Mouse (Mus musculus) spleen, adult 12 weeks (tissue): Measurements from ENCODE around the gene Spink4.
"Not testable (repeated sequence)": the region's sequence is repeated elsewhere in the genome, so short reads cannot be mapped to it uniquely, and the experiment has no call there.

Experiments
- DNase-seq: peaks from one replicate; pipeline ENCODE4 v3.0.0; 2022; ENCODE audit warnings: low spot score

Spink4 gene

DNA sequence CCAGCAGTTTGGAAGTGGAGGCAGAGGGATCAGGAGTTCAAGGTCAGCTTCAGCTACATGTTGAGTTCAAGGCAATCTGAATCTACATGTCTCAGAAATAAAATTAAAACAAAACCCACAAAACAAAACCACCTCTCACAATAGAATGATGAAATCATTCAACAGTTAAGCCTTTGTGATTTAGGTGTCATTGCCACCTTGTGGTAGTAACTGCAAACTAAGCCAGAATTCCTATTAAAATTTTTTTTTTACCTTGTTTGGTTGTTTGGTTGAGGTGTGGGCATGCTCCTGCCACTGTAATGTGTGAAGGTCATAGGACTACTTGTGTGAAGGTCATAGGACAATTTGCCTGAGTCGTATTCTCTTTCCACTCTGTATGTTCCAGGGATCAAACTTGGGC, 13.6 kb upstream of the Spink4 start:
- DNase-seq = no peak

DNA sequence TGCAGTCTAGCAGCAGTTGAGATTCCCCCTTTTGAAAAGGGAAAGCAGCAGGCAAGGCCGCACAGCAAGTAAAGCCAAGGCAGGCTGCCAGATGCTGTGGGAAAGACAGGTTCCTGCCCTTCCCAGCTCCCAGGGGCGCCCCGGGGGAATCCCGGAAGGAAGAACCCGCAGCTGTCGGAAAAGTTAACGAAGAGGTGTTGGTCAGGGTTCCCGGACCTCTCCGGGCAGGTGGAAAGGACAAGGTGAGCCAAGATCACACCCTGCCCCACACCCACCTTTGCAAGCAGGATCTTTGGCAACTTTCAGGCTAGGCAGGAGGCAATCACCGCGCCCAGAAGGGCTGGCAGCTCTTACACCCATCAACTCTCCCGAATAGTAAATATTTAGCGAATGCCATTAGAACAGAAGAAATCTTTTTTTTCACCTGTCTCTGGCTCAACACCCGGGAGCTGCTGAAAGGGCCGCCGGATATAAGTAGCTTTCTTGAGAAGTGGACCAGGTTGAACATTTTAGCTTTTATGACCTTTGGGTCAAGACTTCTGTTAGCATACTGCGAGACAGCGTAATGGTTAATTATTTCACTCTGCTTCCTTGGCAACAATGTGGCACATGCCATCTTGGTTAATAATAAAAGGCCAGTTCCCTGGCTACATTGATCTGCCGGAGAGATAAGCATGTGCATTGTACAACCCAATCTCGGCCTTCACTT, 11.4 kb upstream of the Spink4 start:
- no peak for DNase-seq

DNA sequence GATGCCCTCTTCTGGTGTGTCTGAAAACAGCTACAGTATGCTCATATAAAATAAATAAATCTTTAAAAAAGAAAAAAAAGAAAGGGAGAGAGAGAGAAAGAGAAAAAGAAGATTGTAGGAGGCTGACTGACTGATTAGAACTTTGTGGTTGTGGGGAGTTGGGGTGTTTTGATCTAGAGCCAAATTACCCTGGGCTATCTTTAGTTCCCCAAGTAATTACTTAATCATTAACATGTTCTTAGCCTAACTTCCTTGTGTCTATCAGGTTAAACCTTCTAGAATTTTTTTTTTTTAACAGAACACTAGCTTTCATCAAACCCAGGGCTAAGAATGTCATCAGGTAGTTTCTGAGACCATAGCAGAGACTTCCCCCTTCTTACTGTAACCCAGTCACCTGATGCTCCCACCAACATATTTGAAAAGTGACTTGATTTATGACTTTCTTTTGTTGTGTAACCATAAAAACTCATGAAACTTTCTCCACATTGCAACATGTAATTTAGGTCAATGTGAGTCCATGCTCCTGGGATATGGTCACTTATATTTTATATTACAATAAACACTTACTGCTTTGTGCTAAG, 5.5 kb upstream of the Spink4 start:
- no peak for DNase-seq

DNA sequence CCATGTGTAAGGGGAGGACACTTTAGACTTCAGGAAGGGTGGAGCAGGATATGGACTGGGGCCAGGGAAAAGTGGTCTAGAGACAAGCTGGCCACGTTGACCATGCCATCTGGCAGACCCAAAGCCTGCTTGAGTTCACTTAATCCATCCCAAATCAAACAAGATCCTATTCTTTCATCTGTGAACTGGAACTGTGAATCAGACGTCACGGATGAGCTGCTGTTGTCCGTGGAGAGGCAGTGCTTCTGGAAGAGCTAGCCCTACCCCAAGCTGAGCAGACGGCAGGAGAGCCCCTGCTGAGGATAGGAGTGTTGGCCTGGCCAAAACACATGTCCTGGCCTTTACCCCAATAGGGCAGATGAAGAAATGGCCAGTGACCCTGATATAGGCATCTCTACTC, 3.9 kb upstream of the Spink4 start:
- no peak for DNase-seq

DNA sequence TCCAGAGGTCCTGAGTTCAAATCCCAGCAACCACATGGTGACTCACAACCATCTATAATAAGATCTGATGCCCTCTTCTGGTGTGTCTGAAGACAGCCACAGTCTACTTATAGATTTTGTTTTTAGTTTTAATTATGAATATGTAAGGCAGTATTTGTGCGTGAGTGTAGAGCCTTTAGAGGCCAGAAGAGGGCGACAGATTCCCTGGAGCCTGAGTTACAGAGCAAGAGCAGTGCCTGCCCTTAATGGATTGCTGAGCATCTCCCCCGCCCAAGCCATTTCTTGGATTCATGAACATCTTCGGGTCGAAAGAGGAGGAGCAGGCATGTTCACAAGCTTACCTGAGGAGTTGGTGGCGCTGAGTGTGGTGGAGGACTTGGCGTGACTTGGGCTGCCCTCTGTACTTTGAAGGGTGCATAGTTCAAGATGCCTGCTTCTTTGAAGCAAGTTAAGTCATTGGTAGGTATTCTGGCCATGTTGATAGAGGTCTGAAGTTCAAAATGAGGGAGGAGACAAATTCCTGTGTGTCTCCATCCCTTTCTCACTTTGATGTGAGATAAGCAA, 3.2 kb upstream of the Spink4 start:
- DNase-seq = no peak

DNA sequence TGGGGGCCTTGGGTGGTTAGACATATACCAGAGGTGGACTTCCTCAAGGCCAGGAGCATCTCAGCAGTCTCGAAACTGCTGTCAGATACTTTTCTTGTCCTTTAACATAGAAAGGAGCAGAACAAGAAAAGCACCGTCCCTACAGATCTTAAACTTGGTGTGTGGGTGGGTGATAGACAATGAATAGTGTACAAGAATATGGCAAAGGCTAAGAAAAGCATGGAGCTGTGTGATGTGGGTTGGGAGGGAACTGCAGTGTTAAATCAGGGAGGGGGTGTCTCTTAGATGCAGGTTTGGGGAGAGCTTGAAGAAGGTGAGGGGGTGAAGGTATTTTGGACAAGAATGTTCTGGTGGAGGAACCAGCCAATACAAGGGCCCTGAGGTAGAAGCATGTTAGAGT, 724 bp downstream of the Spink4 start:
- DNase-seq = no peak

DNA sequence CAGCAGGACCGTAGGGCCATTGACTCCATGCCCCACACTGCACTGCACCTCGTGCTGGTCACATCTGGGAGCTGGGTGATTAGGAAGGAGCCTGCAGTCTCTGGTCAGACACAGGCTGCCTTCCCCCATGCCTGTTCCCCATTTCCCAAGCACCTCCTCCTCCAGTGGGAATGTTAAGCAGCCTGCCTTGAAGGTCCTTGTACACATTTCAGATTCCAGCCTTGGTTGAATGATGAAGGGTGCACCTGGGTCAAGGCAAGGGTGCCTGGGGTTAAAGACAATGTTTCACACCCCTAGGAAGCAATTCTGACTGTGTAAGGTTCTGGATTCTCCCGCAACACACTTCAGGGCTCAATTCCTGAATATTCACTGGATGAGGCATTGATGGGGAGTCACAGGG, 1.4 kb downstream of the Spink4 start:
- no peak for DNase-seq

DNA sequence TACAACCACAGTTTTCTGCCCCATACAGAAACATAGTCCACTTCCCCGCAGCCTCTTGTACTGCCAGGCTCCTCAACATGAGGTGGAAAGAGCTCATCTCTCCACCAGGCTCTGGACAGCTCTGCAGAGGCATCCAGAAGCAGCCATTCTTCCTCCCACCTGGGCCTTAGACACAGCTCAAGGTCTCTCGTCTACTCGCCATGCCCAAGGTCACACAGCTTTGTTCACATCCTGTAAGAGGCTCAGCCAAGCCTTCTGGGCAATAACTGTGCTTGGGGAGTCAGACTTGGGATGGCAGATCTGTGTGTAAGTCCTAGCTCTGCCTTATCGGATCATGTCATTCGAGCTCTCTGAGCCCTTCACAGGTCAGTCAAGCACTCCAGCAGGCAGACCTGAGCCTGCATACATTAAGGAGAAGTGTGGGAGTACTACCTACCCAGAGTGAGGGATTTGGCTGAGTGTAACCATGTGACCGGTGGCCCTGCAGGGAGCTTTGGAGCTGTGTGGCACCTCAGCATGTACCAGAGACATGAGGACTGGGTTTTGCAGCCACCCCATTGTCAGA, 3.3 kb downstream of the Spink4 start:
- DNase-seq = no peak

DNA sequence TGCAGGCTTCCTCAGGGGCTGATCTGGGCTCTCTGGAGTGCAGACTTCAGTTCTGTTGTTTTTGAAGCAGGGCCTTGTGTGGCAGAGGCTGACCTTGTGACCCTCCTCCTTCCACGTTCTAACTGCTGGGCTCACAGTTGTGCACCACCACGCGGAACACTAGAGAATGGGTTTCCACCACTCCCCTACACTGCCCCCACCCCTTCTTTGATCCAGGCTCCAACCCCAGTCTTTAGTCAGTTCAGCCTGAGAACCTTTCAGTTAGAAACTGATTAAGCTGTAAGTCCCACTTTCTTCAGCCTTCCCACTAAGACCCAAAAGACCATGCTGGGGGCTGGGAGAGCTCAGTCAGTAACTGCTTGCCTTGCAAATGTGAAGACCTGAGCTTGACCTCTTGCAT, 5.7 kb downstream of the Spink4 start:
- no peak for DNase-seq

DNA sequence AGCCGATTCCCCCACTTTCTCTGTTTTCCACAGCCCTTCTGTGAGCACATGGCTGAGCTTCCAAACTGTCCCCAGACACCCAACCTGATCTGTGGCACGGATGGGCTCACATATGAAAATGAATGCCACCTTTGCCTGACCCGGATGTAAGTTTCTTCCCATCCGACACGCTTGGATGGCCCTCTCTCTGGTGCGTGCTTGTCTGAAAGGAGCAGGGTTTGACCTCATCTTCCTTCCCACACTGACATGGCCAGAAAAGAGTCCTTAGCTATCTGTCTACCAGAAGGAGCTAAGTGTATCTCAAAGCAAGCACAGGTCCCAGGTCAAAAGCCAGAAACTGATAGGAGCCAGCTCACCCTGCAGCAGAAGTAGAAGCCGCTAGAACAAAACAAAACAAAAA, 9.2 kb downstream of the Spink4 start:
- no peak for DNase-seq

DNA sequence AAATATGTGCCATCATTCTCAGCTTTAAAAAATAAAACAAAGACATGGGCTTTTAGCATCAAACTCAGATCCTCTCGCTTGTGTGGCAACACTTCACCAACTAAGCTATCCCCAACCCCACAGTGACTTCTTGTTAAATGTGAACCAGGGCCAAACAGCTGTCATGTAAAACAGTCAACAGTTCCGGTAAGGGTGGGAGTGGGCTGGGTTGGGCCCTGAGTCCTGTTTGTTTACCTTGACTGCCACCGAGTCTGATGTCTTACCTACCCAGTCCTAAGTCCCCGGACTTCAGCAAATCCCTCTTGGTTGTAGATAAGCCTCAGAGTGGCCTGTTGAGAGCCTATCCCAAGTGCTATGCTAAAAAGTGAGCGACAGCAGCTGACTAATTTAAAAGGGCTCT, 13.8 kb downstream of the Spink4 start:
- DNase-seq = no peak

DNA sequence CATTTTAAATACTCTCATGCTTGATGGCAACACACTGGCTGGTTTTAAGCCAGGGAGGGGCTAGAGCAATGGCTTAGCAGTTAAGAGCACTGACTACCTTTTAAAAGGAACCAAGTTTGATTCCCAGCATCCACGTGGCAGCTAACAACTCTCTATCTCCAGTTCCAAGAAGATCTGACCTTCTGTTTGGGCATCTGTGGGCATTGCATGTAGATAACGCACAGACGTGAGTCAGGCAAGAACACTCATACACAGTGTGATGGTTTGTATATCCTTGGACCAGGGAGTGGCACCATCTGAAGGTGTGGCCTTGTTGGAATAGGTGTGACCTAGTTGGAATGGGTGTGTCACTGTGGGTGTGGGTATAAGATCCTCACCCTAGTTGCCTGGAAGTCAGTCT, 14.5 kb downstream of the Spink4 start:
- DNase-seq = not testable (repeated sequence)

DNA sequence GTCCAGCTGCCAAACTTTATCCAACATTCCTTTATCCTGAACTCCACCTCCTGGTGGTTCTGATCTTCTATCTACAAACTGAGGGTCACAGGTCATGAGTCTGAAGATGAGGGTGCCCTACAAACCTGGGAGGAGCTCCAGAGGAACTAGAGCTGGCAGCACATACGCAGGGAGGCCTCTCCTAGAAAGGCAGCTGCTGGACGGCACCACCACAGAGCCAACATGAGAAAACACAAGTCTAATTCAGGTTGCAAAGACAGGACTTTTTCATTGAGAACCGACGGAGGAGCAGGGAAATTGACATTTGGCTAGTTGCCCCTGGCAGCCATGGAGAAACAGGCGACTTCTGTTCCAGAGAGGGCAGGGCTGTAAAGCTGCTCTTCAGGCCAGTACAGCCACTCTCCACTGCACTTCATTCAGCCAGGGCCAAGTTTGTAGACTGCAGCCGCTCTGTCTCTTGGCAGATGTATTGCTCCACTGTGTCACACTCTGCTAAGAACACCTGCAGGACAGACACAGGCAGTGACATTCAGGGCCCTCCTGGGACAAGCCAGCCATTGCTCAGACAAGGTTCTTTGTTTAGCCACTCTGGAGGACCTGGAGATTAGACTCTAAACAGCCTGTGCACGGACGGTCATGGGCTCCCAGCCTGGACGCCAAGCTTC, 16.5 kb downstream of the Spink4 start:
- DNase-seq = no peak

DNA sequence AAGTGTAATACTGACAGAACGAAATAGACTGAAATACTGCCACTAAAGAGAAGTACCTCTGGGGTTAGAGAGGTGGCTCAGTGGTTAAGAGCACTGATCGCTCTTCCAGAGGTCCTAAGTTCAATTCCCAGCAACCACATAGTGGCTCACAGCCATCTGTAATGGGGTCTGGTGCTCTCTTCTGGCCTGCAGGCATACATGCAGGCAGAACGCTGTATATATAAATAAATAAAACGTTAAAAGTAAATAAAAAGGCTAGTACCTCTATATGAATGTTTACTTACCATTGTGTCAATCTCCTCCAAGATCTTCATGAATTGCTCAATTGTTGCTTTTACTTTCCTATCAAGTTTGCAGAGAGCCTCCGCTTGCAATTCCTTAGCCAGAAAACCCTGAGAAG, 18.9 kb downstream of the Spink4 start:
- no peak for DNase-seq

DNA sequence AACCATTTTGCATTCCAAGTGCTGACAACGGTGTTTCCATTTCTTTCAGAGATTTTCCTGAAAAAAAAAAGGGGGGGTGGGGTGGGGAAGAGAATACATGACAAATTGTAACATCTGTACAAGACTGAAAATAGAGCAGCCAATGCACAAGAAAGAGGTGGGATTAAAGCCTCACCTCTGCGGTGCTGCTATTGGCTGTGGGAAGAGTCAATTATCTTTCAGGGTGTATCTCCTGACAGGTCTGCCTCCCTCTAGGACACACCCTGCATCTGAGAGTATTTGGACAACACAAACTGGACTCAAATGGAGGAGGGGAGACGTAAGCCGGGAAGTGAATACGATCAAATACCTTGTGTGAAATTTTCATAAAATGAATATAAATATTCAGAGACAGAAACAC, 23.8 kb downstream of the Spink4 start:
- DNase-seq = no peak

DNA sequence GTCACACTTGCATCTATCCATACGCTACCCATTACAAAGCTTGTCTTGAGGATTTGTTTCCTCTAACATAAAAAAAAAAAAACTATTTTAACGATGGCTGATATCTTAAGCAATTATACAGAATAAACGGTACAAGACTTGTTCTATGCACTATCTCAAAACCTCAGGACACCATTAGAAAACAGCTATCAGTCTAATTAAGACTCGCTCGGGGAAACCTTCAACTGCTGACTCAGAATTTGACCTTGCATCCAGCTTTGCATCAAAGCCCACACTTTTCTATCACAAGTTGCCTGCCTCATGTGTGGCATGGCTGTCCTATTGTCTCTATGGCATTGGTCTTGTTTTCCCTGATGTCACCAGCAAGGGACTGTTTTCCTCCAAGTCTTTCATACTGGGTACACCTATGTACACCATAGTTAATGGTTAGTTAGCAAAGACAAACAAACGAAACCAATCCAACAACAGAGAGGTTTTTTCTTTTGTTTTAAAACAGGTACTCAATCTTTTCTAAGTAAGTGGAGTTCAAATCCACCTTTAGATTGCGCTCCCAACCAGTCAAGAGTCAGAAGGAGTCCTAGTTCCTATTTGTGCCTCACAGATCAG, 26.8 kb downstream of the Spink4 start:
- DNase-seq = no peak

DNA sequence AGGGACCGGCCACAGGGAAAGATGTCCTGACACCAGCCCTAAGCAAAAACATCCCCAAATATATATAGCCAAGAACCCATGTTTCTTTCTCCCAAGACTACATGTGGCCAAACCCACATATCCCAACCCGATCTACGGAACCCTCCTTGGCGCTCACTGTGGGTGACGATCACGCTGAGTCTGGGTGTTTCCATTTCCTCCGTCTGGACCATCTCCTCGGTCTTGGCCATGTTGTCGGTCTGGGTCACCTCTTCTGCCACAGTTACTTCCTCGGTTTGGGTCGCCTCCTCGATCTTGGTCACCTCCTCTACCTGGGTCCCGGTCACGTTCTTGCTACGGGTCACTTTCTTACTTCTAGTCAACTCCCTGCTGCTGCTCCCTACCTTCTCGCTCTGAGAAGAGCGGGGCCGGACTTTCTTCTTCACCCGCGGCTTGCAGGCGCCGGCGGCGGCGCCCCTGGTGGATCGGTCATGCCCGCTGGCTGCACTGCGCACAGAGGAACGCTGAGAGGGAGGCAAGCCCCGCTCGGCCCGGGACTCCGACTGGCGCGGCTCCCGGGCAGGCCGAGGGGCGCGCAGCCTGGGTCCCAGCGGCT, 27.8 kb downstream of the Spink4 start:
- no peak for DNase-seq

DNA sequence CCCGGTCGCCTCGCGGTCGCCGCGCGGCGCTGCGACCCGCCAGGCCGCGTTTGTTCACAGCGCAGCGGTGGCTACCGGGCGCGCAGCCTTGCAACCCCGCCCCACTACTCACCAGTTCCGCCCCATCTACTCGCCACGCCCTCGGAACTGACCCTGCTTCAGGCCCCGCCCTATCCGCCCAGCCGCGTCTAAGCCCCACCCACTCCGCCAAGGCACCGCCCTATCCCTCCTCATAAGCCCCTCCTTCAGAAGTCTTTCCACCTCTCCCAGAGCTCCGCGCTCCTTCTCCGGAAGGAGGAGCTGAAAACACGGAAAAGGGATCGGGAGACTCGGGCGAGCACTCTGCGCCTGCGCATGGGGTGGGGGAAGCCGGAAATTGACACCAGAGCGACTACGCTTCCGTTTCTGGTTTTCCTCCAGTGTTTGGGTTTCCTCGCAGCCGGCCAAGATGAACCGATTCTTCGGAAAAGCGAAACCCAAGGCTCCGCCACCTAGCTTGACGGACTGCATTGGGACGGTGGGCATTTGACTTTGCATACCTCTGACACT, 28.4 kb downstream of the Spink4 start, which contains the start of the genes Bag1 and Chmp5:
Bag1 (minus strand) TSS at position 135 of the 549 bp plus-strand sequence.
Chmp5 (plus strand) TSS at position 248 of the 549 bp plus-strand sequence.
- peak; percentile 98 for DNase-seq

DNA sequence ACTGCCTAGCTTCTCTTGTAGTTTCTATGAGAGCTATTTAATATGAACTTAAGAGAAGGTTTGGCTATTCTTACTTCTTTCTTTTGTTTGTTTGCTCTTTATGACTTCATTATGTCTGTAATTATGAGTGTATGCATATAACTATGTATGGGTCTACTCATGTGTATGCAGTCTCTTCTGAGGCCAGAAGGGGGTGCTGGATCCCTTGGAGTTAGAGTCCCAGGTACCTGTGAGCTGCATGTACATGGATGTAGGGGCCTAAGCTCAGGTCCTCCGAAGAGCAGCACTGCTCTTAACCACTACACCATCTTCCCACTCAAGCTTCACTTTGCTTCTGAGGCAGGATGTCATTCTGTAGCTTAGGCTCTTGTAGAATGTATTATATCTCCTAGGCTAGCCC, 33.7 kb downstream of the Spink4 start:
- DNase-seq = no peak

DNA sequence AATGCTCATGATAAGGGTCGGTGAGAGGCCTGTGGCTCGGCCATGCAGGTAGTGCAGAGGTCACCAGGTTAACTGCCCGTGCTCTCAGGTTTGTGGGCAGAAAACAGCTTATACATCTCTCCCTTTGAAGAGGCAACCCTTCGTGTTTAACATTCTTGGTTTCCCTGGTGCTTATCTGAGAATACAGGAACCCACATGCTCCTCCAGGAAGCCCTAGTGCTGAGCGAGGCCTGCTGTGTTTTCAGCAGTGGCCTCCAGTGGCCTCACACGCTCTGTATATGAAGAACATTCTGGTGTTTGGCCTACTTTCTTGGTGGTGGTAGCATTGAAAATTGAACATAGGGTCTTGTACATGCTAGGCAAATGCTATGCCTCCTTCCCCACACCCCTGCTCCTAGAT, 36.1 kb downstream of the Spink4 start:
- no peak for DNase-seq

DNA sequence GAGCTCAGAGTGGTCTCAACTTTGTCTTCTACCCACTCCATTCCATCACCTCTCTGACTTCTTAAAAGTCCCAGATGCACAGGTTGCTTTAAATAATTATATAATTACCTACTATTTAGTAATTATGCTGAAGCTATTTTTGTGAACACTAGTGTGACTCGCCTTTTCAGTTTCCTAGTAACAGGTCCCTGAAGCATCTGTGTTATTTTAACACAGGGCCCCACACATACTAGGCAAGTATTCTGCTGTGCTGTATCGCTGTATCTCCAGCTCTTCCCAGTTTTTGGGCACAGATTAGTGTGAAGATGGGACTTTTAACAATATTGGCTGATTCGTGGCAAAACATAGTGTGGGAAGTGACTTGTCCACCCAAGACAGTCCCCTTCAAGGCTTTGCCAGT, 43.7 kb downstream of the Spink4 start:
- DNase-seq = no peak

DNA sequence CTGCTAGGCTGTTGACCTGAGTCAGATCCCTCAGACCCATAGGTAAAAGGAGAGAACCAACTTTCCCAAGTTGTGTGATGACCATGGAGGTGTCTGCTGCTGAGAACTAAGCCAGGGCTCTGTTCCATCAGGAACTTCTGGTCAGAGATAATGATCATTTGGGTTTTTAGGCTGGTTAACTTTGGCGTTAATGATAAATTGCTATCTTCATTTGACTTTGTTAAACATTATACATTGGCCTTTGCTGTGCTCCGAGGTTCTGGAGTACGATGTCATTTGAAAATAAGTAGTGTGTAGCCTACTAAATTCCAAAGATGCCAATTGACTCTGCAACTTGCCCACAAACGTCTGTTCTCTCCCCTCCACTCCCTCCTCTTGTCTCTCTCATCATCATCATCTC, 49.3 kb downstream of the Spink4 start:
- no peak for DNase-seq
